Mouse (Mus musculus) olfactory bulb, adult 2 months (tissue): ENCODE results near the gene Tmcc2.
A peak's percentile ranks its signal among the peaks of the same experiment; 100 is the strongest.

Experiments
- CTCF ChIP-seq: fragments of 200-500 bp; IDR thresholded peaks from 2 replicates; pipeline ENCODE4 v1.5.1; 2012; ENCODE audit warnings: low read depth, mild to moderate bottlenecking, low read length, moderate library complexity; ENCODE audit not compliant: insufficient read depth
- POLR2A ChIP-seq: fragments of 200-500 bp; IDR thresholded peaks from 2 replicates; pipeline ENCODE4 v1.6.1; 2012; ENCODE audit warnings: mild to moderate bottlenecking, low read depth, low read length, moderate library complexity; ENCODE audit not compliant: insufficient read depth

- TF ChIP-seq CTCF (peak; percentile 62), POLR2A (no peak)
These were observed 35.2 kb downstream of the Tmcc2 start for GRCm38 (mm10) chr1:132355841-132356242.
